Mouse (Mus musculus): ENCODE results near the gene Atg16l1. TPM values are rescaled to one million over a fixed set of nuclear protein-coding genes. Genes with fewer than 3 reads are reported as not detected.

Gene Atg16l1
- polyA plus RNA-seq, 1 experiment from 2014 or later: 37.8 TPM

GRCm38 (mm10) chr1:87786251-87786650 lies 30.6 kb downstream of the Atg16l1 start:
- Histone ChIP-seq H3K4me2 (replicated peaks; ENCODE audit: low read depth, low read length) (no peak overlapping the region), H3K27me3 (ENCODE audit: control insufficient read depth, insufficient read depth, low read length) (no peaks in the 10 kb centered on the region), H3K4me1 (replicated peaks; ENCODE audit: control insufficient read depth, insufficient read depth, low read length) (no peaks in the 10 kb centered on the region), H3K9me3 (ENCODE audit: control insufficient read depth, low read length) (no peaks in the 10 kb centered on the region), H3K4me3 (ENCODE audit: low read depth, low read length) (no peak overlapping the region), H3K9ac (ENCODE audit: low read depth, low read length) (no peak overlapping the region), H3K36me3 (ENCODE audit: control insufficient read depth, insufficient read depth, low read length) (peaks cover 13% of the 10 kb centered on the region), H3K27ac (ENCODE audit: low read depth, low read length) (no peak overlapping the region)
- ATAC-seq (ENCODE audit: low FRiP score) (no peak), DNase-seq (ENCODE audit: low spot score) (no peak)
- 91% methylated on average over 7 of the region's 7 CpGs for WGBS

GRCm38 (mm10) chr1:87789665-87790064 lies 34.0 kb downstream of the Atg16l1 start:
- ATAC-seq (ENCODE audit: low FRiP score) (no peak), DNase-seq (ENCODE audit: low spot score) (no peak)
- Histone ChIP-seq H3K9me3 (ENCODE audit: control insufficient read depth, low read length) (no peaks in the 10 kb centered on the region), H3K36me3 (ENCODE audit: control insufficient read depth, insufficient read depth, low read length) (peaks cover 14% of the 10 kb centered on the region), H3K4me3 (ENCODE audit: low read depth, low read length) (no peak overlapping the region), H3K27me3 (ENCODE audit: control insufficient read depth, insufficient read depth, low read length) (no peaks in the 10 kb centered on the region), H3K4me2 (replicated peaks; ENCODE audit: low read depth, low read length) (no peak overlapping the region), H3K27ac (ENCODE audit: low read depth, low read length) (no peak overlapping the region), H3K9ac (ENCODE audit: low read depth, low read length) (no peak overlapping the region), H3K4me1 (replicated peaks; ENCODE audit: control insufficient read depth, insufficient read depth, low read length) (no peaks in the 10 kb centered on the region)
- WGBS: 96% methylated on average over 8 of the region's 8 CpGs

GRCm38 (mm10) chr1:87792438-87793137 lies 36.9 kb downstream of the Atg16l1 start:
- Histone ChIP-seq H3K27ac (ENCODE audit: low read depth, low read length) (no peak overlapping the region), H3K4me2 (replicated peaks; ENCODE audit: low read depth, low read length) (no peak overlapping the region), H3K9ac (ENCODE audit: low read depth, low read length) (no peak overlapping the region), H3K9me3 (ENCODE audit: control insufficient read depth, low read length) (no peaks in the 10 kb centered on the region), H3K36me3 (ENCODE audit: control insufficient read depth, insufficient read depth, low read length) (peaks cover 10% of the 10 kb centered on the region), H3K4me1 (replicated peaks; ENCODE audit: control insufficient read depth, insufficient read depth, low read length) (no peaks in the 10 kb centered on the region), H3K4me3 (ENCODE audit: low read depth, low read length) (no peak overlapping the region), H3K27me3 (ENCODE audit: control insufficient read depth, insufficient read depth, low read length) (no peaks in the 10 kb centered on the region)
- DNase-seq (ENCODE audit: low spot score) (no peak), ATAC-seq (ENCODE audit: low FRiP score) (no peak)
- WGBS: 85% methylated on average over 4 of the region's 4 CpGs

- no peak for DNase-seq (ENCODE audit: low spot score)
- no peaks in the 10 kb centered on the region for H3K27me3 ChIP-seq (ENCODE audit: control insufficient read depth, insufficient read depth, low read length)
- no peak overlapping the region for H3K9ac ChIP-seq (ENCODE audit: low read depth, low read length)
- peaks cover 10% of the 10 kb centered on the region for H3K36me3 ChIP-seq (ENCODE audit: control insufficient read depth, insufficient read depth, low read length)
- ATAC-seq (ENCODE audit: low FRiP score): no peak
- no peak overlapping the region for H3K4me3 ChIP-seq (ENCODE audit: low read depth, low read length)
- WGBS: 96% methylated on average over 6 of the region's 6 CpGs
- no peaks in the 10 kb centered on the region for H3K4me1 ChIP-seq (replicated peaks; ENCODE audit: control insufficient read depth, insufficient read depth, low read length)
- no peak overlapping the region for H3K27ac ChIP-seq (ENCODE audit: low read depth, low read length)
- no peaks in the 10 kb centered on the region for H3K9me3 ChIP-seq (ENCODE audit: control insufficient read depth, low read length)
- no peak overlapping the region for H3K4me2 ChIP-seq (replicated peaks; ENCODE audit: low read depth, low read length)
Observed at GRCm38 (mm10) chr1:87793138-87793449, 37.4 kb downstream of the Atg16l1 start.

GRCm38 (mm10) chr1:87797702-87798101 lies 42.0 kb downstream of the Atg16l1 start:
- no peak for ATAC-seq (ENCODE audit: low FRiP score)

GRCm38 (mm10) chr1:87798306-87798705 lies 42.6 kb downstream of the Atg16l1 start:
- Histone ChIP-seq H3K4me1 (replicated peaks; ENCODE audit: control insufficient read depth, insufficient read depth, low read length) (no peaks in the 10 kb centered on the region), H3K27me3 (ENCODE audit: control insufficient read depth, insufficient read depth, low read length) (no peaks in the 10 kb centered on the region), H3K36me3 (ENCODE audit: control insufficient read depth, insufficient read depth, low read length) (no peaks in the 10 kb centered on the region), H3K9ac (ENCODE audit: low read depth, low read length) (no peak overlapping the region), H3K9me3 (ENCODE audit: control insufficient read depth, low read length) (no peaks in the 10 kb centered on the region), H3K4me3 (ENCODE audit: low read depth, low read length) (no peak overlapping the region), H3K27ac (ENCODE audit: low read depth, low read length) (no peak overlapping the region), H3K4me2 (replicated peaks; ENCODE audit: low read depth, low read length) (no peak overlapping the region)
- ATAC-seq (ENCODE audit: low FRiP score) (no peak), DNase-seq (ENCODE audit: low spot score) (no peak)
- 91% methylated on average over 2 of the region's 2 CpGs for WGBS

More at GRCm38 (mm10) chr1:87797702-87798101, 42.0 kb downstream of the Atg16l1 start:
- Histone ChIP-seq H3K4me1 (replicated peaks; ENCODE audit: control insufficient read depth, insufficient read depth, low read length) (no peaks in the 10 kb centered on the region), H3K9ac (ENCODE audit: low read depth, low read length) (no peak overlapping the region), H3K27ac (ENCODE audit: low read depth, low read length) (no peak overlapping the region), H3K9me3 (ENCODE audit: control insufficient read depth, low read length) (no peaks in the 10 kb centered on the region), H3K27me3 (ENCODE audit: control insufficient read depth, insufficient read depth, low read length) (no peaks in the 10 kb centered on the region), H3K36me3 (ENCODE audit: control insufficient read depth, insufficient read depth, low read length) (no peaks in the 10 kb centered on the region), H3K4me3 (ENCODE audit: low read depth, low read length) (no peak overlapping the region), H3K4me2 (replicated peaks; ENCODE audit: low read depth, low read length) (no peak overlapping the region)
- WGBS: 100% methylated on average over 1 of the region's 1 CpGs
- no peak for DNase-seq (ENCODE audit: low spot score)

GRCm38 (mm10) chr1:87803576-87803975 lies 47.9 kb downstream of the Atg16l1 start, which contains the start of gene Sag:
Gene Sag, plus strand, starts transcription at chr1:87803680.
- H3K36me3 ChIP-seq (ENCODE audit: control insufficient read depth, insufficient read depth, low read length): no peaks in the 10 kb centered on the region
- H3K9ac ChIP-seq (ENCODE audit: low read depth, low read length): no peak within 1 kb of the TSS
- DNase-seq (ENCODE audit: low spot score) (no peak), ATAC-seq (ENCODE audit: low FRiP score) (no peak)
- no peaks in the 10 kb centered on the region for H3K9me3 ChIP-seq (ENCODE audit: control insufficient read depth, low read length)
- no peak within 1 kb of the TSS for H3K4me2 ChIP-seq (replicated peaks; ENCODE audit: low read depth, low read length)
- H3K4me3 ChIP-seq (ENCODE audit: low read depth, low read length): no peak within 1 kb of the TSS
- WGBS: 72% methylated on average over 6 of the region's 6 CpGs
- H3K27ac ChIP-seq (ENCODE audit: low read depth, low read length): no peak within 1 kb of the TSS
- no peaks in the 10 kb centered on the region for H3K27me3 ChIP-seq (ENCODE audit: control insufficient read depth, insufficient read depth, low read length)
- no peaks in the 10 kb centered on the region for H3K4me1 ChIP-seq (replicated peaks; ENCODE audit: control insufficient read depth, insufficient read depth, low read length)

- WGBS: 80% methylated on average over 1 of the region's 1 CpGs
- H3K4me2 ChIP-seq (replicated peaks; ENCODE audit: low read depth, low read length): no peak overlapping the region
- no peaks in the 10 kb centered on the region for H3K27me3 ChIP-seq (ENCODE audit: control insufficient read depth, insufficient read depth, low read length)
Observed at GRCm38 (mm10) chr1:87807751-87808150, 52.1 kb downstream of the Atg16l1 start.

GRCm38 (mm10) chr1:87811391-87811790 lies 55.7 kb downstream of the Atg16l1 start:
- no peak overlapping the region for H3K27ac ChIP-seq (ENCODE audit: low read depth, low read length)
- no peak for DNase-seq (ENCODE audit: low spot score)
- H3K27me3 ChIP-seq (ENCODE audit: control insufficient read depth, insufficient read depth, low read length): no peaks in the 10 kb centered on the region
- H3K9ac ChIP-seq (ENCODE audit: low read depth, low read length): no peak overlapping the region
- H3K9me3 ChIP-seq (ENCODE audit: control insufficient read depth, low read length): no peaks in the 10 kb centered on the region
- 88% methylated on average over 7 of the region's 7 CpGs for WGBS
- ATAC-seq (ENCODE audit: low FRiP score): no peak
- H3K4me1 ChIP-seq (replicated peaks; ENCODE audit: control insufficient read depth, insufficient read depth, low read length): no peaks in the 10 kb centered on the region
- H3K4me2 ChIP-seq (replicated peaks; ENCODE audit: low read depth, low read length): no peak overlapping the region
- no peaks in the 10 kb centered on the region for H3K36me3 ChIP-seq (ENCODE audit: control insufficient read depth, insufficient read depth, low read length)
- H3K4me3 ChIP-seq (ENCODE audit: low read depth, low read length): no peak overlapping the region

More at GRCm38 (mm10) chr1:87807751-87808150, 52.1 kb downstream of the Atg16l1 start:
- Histone ChIP-seq H3K9ac (ENCODE audit: low read depth, low read length) (no peak overlapping the region), H3K4me3 (ENCODE audit: low read depth, low read length) (no peak overlapping the region), H3K9me3 (ENCODE audit: control insufficient read depth, low read length) (no peaks in the 10 kb centered on the region), H3K36me3 (ENCODE audit: control insufficient read depth, insufficient read depth, low read length) (no peaks in the 10 kb centered on the region), H3K27ac (ENCODE audit: low read depth, low read length) (no peak overlapping the region), H3K4me1 (replicated peaks; ENCODE audit: control insufficient read depth, insufficient read depth, low read length) (no peaks in the 10 kb centered on the region)
- ATAC-seq (ENCODE audit: low FRiP score): no peak
- DNase-seq (ENCODE audit: low spot score): no peak

Measured in hindbrain, embryonic 11.5 days (tissue).